Mouse (Mus musculus): Measurements from ENCODE around the gene Notch4.

Gene Notch4

DNA sequence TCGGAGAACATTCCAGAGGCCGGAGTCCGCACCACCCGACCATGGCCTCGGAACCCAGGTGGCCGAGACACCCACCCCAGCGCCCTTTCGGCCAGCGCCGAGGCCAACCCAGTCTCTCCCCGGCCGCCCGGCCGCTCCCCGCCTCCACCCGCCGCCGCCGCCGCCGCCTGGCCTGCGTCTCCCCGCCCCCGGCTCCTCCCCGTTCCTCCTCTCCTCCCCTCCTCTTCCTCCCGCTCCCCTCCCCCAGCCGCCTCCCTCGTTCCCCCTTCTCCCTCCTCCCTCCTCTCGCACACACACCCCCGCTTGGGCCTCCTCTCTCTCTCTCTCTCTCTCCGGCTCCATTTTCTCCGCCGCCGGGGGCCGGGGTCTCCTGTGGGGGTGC lies 27.9 kb downstream of the Notch4 start:
- ATAC-seq (ENCODE audit: insufficient number of reproducible peaks, low FRiP score, low TSS enrichment) = 0 out of 2 replicates have a peak, but pooled peaks have one; percentile 29

DNA sequence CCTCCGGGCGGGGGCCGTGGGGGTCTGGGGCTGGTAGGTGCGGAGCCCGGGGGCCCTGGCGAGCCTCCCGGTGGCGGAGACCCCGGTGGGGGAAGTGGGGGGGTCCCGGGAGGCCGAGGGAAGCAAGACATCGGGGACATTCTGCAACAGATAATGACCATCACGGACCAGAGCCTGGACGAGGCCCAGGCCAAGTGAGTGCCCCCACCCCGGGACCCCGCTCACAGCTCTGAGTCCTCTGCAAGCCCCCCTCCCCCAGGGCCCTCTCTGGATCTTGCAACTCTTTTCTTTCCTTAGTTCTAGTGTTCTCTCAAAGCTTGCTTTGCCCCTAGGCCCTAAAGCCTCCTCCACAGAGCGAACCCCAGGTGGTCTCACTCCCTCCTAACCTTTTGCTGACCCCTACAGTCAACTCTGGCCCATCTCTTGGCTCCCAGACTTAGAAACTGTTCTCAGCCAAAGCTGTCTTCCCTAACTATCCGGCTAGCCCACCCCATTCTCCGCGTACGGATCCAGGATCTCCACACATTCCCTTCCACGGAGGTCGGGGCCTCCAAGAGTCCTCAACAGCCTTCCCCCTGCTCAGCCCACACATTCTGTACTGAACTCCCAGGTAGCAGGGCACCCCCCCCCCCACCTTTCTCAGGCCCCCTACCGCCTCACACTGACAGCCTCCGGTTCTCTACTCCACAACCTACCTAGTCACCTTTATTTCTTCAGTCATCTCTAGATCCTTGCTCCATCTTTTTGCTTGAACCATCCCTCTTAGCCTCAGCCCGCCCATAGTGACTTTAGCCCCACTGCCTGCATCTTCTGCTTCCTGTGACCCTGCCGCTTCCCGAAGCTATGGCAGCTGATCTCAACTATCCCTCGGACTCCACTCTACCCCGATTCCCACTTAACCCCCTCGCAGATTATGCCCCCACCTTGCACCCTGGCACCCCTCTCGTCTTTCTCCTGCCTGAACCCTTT lies 28.8 kb downstream of the Notch4 start:
- ATAC-seq (ENCODE audit: insufficient number of reproducible peaks, low FRiP score, low TSS enrichment) = no peak

DNA sequence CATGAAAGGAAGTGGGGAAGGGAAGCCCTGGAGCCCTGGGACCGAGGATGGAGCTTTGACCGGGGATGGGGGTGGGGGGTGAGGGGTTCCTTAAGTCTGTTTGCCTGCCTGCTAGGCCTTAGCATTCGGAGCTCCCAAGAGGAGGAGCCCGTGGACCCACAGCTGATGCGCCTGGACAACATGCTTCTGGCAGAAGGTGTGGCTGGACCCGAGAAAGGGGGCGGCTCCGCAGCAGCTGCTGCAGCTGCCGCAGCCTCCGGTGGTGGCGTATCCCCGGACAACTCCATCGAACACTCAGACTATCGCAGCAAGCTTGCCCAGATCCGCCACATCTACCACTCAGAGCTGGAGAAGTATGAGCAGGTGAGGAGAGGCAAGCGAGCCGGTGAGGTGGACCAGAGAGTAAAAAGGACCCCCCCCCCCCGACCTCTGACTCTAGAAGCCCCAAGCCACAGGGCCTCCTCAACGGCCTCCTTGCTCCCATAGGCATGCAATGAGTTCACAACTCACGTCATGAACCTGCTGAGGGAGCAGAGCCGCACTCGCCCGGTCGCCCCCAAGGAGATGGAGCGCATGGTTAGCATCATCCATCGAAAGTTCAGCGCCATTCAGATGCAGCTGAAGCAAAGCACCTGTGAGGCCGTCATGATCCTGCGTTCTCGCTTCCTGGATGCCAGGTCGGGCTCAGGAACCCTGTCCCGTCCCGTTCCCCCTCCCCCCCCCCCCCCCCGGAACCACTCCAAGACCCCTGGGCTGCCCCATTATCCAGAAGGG lies 29.9 kb downstream of the Notch4 start:
- ATAC-seq (ENCODE audit: insufficient number of reproducible peaks, low FRiP score, low TSS enrichment) = no peak

DNA sequence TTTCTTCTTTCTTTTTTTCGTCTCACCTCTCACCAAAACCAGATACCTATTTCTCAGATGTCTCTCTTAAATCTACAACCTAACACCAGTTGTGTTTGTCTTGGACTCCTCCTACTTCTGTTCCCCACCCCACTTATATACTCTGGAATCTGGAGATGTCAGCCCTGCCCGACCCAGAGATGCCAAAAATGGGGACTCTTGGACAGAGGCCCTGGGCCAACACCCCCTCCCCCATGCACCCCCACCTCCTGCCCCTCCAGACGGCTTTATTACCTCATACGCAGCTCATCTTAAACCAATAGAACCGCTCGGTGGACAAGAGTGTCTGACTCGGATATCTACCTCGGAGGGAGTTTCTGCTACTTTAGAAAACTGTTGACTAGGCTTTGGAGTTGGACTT lies 32.0 kb downstream of the Notch4 start:
- no peak for ATAC-seq (ENCODE audit: insufficient number of reproducible peaks, low FRiP score, low TSS enrichment)

DNA sequence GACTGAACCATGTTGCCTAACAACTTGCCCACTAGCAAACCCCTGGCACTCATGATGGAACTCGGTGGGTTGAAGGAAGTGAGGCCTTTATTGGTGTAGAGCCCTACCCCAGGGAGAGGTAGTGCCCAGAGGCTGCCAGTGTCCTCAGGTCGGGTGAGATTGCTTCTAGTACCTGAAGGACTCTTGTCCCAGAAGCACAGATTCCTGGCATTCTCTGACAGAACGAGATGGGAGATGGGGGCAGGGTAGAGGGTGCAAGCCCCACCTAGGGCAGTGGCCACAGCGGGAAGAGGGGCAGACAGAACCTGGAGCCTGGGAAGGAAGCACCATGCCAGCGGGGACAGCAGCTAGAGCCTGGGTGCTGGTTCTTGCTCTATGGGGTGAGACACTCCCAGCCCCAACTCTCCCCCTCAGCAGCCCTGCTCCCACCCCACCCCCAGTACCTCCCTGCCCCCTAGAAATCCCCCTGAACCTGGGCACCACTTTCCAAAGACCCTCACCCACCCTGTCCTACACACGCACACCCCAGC lies 33.6 kb downstream of the Notch4 start, which contains the start of gene Ager:
TSS of gene Ager (plus strand) at position 297 of the 530 bp plus-strand sequence.
- ATAC-seq (ENCODE audit: insufficient number of reproducible peaks, low FRiP score, low TSS enrichment) = no peak

GRCm38 (mm10) chr17:34599891-34600290 lies 35.8 kb downstream of the Notch4 start:
- no peak for ATAC-seq (ENCODE audit: insufficient number of reproducible peaks, low FRiP score, low TSS enrichment)

GRCm38 (mm10) chr17:34601796-34602195 lies 37.7 kb downstream of the Notch4 start:
- ATAC-seq (ENCODE audit: insufficient number of reproducible peaks, low FRiP score, low TSS enrichment) = no peak

GRCm38 (mm10) chr17:34603375-34604060 lies 39.5 kb downstream of the Notch4 start, which contains the start of gene Rnf5:
TSS of gene Rnf5 (minus strand) at chr17:34603690.
- peak; percentile 91 for ATAC-seq (ENCODE audit: insufficient number of reproducible peaks, low FRiP score, low TSS enrichment)

GRCm38 (mm10) chr17:34604061-34604508 lies 40.0 kb downstream of the Notch4 start, which contains the start of gene Agpat1:
TSS of gene Agpat1 (plus strand) at chr17:34604262.
- ATAC-seq (ENCODE audit: insufficient number of reproducible peaks, low FRiP score, low TSS enrichment) = peak; percentile 79

DNA sequence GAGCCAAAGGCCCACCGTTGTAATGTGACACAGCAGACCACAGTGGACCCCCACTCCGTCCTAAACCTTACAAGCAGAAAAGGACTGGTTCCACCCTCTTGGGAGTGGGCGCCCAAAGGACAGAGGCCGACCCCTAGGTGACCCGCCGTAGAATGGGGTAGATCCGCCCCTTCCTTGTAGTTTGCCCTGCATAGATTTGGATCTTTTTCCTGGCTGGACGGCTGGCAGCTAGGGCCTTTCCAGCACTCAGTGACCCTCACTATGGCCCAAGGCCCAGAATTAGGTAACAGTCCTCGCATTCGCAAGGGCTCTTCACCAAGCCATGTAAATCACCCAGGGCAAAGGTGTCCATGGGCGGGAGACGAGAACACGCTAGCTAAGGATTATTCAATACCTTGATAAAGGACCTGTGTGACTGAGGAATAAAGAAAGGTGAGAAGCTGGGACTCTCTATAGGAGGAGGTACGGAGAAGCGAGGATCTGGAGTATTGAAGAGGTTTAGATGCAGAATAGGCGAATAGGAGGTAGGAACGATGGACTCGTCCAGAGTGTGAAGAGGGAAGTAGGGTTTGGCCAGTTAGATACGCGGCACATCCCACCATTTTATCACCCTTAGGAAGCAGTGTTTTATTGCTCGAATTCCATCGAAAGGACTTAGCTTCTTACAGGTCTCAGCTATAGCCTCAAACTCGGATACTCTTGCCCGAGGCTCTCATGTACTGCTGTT lies 40.6 kb downstream of the Notch4 start:
- ATAC-seq (ENCODE audit: insufficient number of reproducible peaks, low FRiP score, low TSS enrichment) = no peak

DNA sequence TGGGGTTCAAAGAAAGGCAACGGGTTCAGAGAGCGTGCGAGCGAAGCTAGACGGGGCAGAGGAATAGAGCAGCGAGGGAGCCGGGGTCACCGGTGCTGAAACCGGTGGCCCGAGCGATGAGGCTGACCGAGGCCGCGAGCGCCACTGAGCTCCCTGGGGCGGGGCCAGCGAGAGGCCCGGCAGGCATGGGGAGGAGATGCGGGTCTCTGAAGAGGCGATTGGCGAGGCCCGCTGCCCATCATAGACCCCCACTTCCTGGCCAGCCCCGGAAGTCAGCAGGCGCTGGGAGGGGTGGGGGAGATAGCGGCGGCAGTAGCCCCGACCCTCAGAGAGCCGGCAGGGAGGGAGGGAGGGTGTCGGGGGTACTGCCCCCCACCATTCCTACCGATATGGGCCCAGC lies 41.5 kb downstream of the Notch4 start:
- peak; percentile 39; the same call in 1 of the 2 replicates for ATAC-seq (ENCODE audit: insufficient number of reproducible peaks, low FRiP score, low TSS enrichment)

DNA sequence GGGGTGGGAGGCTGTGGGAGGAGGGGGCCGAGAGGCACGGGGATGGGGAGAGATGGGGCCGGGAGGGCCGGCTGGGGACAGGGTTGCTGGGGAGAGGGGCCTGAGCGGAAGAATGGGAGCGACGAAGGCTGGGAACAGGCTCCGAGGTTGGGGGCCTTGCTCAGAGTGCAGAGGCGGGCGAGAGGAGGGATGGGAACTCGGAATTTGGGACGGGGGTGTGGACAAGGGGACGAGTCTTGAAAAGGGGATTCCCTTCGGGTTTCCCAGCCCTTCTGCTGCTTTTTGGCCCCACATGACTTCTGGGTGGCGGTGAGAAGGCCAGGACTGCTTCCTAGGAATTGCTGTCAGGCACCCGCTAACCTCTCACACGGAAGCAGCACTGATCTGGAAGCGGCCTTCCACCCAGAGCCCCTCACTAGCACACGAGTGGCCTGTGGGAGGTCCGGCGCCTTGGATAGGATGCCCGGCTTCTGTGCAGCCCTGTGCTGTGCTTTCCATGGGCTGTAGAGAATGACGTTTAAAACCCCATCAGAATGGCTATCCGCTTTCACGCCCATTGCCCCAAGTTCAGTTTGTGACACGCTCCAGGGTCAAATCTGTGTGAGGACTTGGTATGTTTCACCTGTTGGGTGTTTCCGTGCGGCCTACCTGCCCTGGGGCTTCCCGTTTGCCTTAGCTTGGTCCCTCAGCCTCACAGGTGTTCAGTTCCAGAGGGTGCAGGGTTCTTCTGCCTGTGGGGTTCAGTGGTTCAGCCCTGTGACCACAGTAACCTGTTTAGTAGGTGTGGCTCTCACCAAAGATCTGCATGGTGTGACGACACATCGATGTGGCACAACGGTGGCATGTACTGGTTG lies 42.3 kb downstream of the Notch4 start:
- no peak for ATAC-seq (ENCODE audit: insufficient number of reproducible peaks, low FRiP score, low TSS enrichment)

DNA sequence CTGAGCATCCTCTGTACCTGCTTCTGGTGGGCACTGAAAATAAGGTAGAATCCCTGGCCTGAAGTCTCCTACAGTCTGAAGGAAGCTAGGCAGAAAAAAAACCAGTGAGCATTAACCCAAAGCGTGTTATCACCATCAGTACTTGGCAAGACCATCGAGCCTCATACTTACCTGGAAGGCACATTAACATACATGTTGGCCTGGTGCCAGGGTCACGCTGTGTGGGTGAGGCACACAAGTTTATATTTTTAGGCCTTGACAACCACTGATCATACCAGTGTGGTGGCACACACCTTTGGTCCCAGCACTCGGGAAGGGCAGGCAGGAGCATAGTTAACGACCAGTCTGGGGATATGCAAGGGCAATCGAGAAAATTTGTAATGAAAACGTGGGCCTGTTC lies 43.9 kb downstream of the Notch4 start:
- ATAC-seq (ENCODE audit: insufficient number of reproducible peaks, low FRiP score, low TSS enrichment) = no peak

- ATAC-seq (ENCODE audit: insufficient number of reproducible peaks, low FRiP score, low TSS enrichment) = no peak
These were observed 47.0 kb downstream of the Notch4 start for GRCm38 (mm10) chr17:34611050-34611449.

- ATAC-seq (ENCODE audit: insufficient number of reproducible peaks, low FRiP score, low TSS enrichment) = no peak
These were observed 49.1 kb downstream of the Notch4 start for GRCm38 (mm10) chr17:34613054-34613645.

DNA sequence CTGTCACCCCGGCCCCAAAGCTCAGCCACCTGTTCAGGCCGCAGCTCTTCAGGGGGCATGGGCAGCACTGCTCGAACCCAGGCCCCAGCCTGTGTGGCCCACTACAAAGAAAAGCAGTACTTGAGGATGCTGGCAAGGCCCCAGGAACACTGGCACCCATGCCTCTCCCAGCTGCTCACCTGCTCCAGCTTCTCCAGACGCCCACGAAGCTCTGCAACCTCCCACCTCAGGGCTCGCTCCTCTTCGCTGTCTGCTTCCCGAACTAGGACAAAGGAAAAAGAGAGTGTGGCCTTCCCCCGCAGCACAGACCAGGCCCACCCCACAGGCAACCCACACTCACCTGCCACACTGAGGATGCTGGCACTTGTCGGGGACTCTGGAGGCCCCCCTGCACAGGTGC lies 49.8 kb downstream of the Notch4 start:
- no peak for ATAC-seq (ENCODE audit: insufficient number of reproducible peaks, low FRiP score, low TSS enrichment)

DNA sequence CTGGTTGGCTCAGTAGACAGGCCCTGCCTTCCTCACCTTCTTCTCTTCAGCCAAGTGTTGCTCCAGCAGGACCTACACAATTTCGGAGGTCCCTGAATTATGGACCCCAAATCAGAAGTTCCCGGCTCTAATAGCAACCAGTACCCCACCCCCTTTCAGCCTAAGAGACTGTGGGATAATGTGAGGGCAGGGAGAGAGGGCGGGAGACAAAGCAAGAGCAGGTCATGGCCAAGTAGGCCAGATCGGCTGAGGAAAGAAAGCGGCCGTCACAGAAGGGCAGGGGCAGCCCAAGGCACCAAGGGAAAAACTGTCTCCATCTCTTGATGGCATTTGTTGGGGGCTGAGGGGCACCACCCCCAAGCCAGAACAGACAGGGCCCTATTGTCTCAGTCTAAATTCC lies 51.8 kb downstream of the Notch4 start, which contains the start of gene Egfl8:
TSS of gene Egfl8 (minus strand) at position 101 of the 400 bp plus-strand sequence.
- ATAC-seq (ENCODE audit: insufficient number of reproducible peaks, low FRiP score, low TSS enrichment) = no peak

- 0 out of 2 replicates have a peak, but pooled peaks have one; percentile 15 for ATAC-seq (ENCODE audit: insufficient number of reproducible peaks, low FRiP score, low TSS enrichment)
These were observed 54.9 kb downstream of the Notch4 start for GRCm38 (mm10) chr17:34618999-34619398.

Measured in cerebellum, adult (tissue).